Mouse (Mus musculus): ENCODE data around the gene Zfp651. TPM values are rescaled to one million over a fixed set of nuclear protein-coding genes. Genes with fewer than 3 reads are reported as not detected.

The Zfp651 gene
- polyA plus RNA-seq (2014; fragmentation: Nextera tagmentation; extraction: Ambion mirVana) = 5.0 and 5.9 TPM in 2 replicates

DNA sequence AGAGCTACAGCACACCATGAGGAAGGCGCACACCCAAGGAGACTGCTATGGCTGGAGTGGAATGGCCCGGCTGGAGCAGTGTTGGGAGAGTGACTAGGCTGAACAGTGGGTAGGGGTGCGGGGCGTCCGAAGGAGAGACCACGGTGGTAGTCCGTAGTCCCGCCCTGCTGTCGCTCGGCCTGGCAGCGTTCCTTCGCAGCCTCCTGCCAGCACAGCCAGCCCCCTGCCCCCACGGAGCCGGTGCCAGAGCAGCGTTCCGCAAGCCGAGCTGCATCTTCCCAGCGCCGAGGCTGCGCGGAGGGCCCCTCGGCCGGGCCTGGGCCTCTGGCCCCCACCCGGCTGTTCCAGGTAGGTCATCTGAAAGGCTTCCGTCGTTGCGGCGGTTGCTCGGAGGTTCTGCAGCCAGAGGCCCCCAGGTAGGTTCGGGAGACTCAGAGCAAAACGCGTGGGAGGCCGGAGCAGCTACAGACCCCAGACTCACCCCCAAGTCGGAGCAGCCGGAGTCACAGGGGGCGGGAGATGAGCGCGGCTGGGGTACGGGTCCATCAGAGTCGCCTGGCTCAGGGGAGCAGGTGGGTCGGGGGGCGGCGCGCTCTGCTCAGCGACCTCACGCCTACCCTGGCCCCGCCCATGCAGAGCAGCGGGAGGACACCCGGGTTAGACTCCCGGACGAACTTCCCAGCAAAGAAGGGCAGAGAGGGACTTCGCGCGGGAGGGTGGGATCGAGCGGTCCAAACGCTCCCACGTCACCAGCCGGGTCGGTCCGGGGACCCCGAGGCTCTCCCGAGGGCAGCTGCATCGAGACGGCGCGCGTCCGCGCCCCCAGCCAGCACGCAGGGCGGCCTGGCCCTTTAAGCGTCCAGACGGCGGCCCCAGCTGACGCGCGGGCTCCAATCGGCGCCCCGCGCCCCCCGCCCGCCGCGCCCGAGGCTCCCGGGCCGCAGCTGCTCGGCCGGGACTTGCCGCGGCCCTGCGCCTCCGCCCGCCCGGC lies at the start of gene Zfp651:
Gene Zfp651 (plus strand): TSS at position 240 of the 991 bp plus-strand sequence.
- H3K9ac ChIP-seq (ENCODE audit: low read length) = peak within 1 kb of the TSS; percentile 89
- H3K4me2 ChIP-seq = peak within 1 kb of the TSS; percentile 99
- H3K27me3 ChIP-seq (ENCODE audit: control insufficient read depth, insufficient read depth, low read length) = no peaks in the 10 kb centered on the region
- peak within 1 kb of the TSS; percentile 83 for H3K4me3 ChIP-seq (ENCODE audit: low read depth, low read length)
- H3K9me3 ChIP-seq (ENCODE audit: control insufficient read depth, low read length) = no peaks in the 10 kb centered on the region
- peaks cover 24% of the 10 kb centered on the region for H3K4me1 ChIP-seq (ENCODE audit: control insufficient read depth, insufficient read depth, low read length)
- H3K27ac ChIP-seq (ENCODE audit: low read depth, low read length) = peak within 1 kb of the TSS; percentile 90
- WGBS = under 1% methylated on average over 94 of the region's 97 CpGs
- ATAC-seq (ENCODE audit: low FRiP score) (peak; percentile 85), DNase-seq (ENCODE audit: low spot score, missing footprints) (peak; percentile 97)
- peaks cover 7% of the 10 kb centered on the region for H3K36me3 ChIP-seq (ENCODE audit: control insufficient read depth, insufficient read depth, low read length)

DNA sequence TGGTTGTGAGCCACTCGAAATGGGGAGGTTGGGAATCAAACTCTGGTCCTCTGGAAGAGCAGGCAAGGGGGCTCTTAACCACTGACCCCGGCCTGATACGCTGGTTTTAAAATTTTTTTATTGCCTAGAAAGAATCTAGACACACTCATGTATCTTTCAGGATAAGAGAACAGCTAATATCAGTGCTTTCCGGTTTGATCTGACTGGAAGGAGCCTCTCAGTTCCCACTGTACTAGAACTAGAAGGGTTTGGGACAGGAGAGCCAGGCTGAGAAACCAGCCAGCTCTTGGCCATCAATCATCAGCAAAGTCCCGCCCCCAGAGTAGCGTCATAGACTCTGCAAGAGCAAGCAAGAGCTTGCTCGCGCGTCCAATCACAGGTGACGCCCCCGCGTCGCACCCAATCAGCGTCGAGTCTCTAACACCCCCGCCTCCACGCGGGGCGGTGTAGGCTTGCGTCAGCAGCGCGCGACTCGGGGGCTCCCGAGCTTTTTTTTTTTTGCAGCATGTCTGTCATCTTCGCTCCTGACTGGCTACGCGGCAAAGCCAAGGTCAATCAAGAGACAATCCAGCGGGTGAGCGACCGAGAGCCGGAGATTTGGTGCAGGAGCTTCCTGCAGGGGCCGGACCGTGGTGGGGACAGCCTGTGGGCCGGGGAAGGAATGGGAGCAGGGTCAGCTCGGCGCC lies 49.1 kb upstream of the Zfp651 start, which contains the start of gene Ss18l2:
Gene Ss18l2 (plus strand): TSS at position 432 of the 686 bp plus-strand sequence.
- peak within 1 kb of the TSS; percentile 85 for H3K9ac ChIP-seq (ENCODE audit: low read length)
- ATAC-seq (ENCODE audit: low FRiP score) (peak; percentile 97), DNase-seq (ENCODE audit: low spot score, missing footprints) (peak; percentile 100)
- no peaks in the 10 kb centered on the region for H3K9me3 ChIP-seq (ENCODE audit: control insufficient read depth, low read length)
- H3K27me3 ChIP-seq (ENCODE audit: control insufficient read depth, insufficient read depth, low read length) = no peaks in the 10 kb centered on the region
- WGBS = 5% methylated on average over 37 of the region's 37 CpGs
- H3K4me2 ChIP-seq = peak within 1 kb of the TSS; percentile 78
- peak within 1 kb of the TSS; percentile 85 for H3K4me3 ChIP-seq (ENCODE audit: low read depth, low read length)
- H3K36me3 ChIP-seq (ENCODE audit: control insufficient read depth, insufficient read depth, low read length) = no peaks in the 10 kb centered on the region; the same call in 1 of the 2 replicates
- H3K27ac ChIP-seq (ENCODE audit: low read depth, low read length) = peak within 1 kb of the TSS; percentile 80
- H3K4me1 ChIP-seq (ENCODE audit: control insufficient read depth, insufficient read depth, low read length) = peaks cover 18% of the 10 kb centered on the region

DNA sequence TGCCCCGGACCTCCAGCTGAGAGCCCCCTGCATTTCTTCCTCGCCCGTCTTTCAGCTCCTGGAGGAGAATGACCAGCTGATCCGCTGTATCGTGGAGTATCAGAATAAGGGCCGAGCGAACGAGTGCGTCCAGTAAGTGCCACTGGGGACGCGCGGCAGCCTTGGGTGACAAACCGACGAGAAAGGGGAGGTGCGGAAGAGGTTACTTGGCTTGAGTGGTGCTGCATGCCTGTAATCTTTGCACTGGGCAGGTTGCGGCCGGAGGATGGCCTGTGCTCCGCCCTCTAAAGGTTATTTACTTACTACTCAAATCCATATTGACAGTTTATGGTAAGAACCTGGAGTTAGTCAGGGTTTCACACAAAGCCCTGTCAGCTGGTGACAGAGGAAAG lies 48.5 kb upstream of the Zfp651 start:
- ATAC-seq (ENCODE audit: low FRiP score) = peak; percentile 60

DNA sequence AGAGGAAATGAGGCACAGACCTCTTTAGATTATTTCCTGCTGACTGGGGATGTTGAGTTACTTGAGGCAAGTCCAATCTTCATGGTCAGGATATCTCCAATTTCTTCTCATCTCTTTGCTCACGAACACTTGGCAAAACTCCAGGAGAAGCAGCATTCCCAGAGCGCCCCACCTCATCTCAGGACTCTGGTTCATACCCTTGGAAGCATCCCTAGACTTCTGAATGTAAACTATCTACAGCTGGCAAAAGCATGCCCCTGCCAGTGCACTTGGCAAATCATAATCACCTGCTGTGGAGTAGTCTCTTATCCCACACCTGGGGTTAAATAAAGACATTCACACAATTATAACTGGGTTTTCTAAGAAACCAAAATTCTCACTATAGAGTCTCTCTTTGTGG lies 42.1 kb upstream of the Zfp651 start:
- no peak overlapping the region for H3K9ac ChIP-seq (ENCODE audit: low read length)
- H3K4me3 ChIP-seq (ENCODE audit: low read depth, low read length) = no peak overlapping the region
- no peak overlapping the region for H3K4me2 ChIP-seq
- ATAC-seq (ENCODE audit: low FRiP score) (no peak), DNase-seq (ENCODE audit: low spot score, missing footprints) (no peak)
- H3K27ac ChIP-seq (ENCODE audit: low read depth, low read length) = no peak overlapping the region
- no peaks in the 10 kb centered on the region; the same call in 1 of the 2 replicates for H3K36me3 ChIP-seq (ENCODE audit: control insufficient read depth, insufficient read depth, low read length)
- WGBS = 88% methylated on average over 2 of the region's 2 CpGs
- H3K4me1 ChIP-seq (ENCODE audit: control insufficient read depth, insufficient read depth, low read length) = peaks cover 7% of the 10 kb centered on the region
- no peaks in the 10 kb centered on the region for H3K9me3 ChIP-seq (ENCODE audit: control insufficient read depth, low read length)
- H3K27me3 ChIP-seq (ENCODE audit: control insufficient read depth, insufficient read depth, low read length) = no peaks in the 10 kb centered on the region

More for the DNA sequence above, 48.5 kb upstream of the Zfp651 start:
- Histone ChIP-seq H3K9ac (ENCODE audit: low read length) (peak overlapping the region; percentile 85), H3K4me2 (peak overlapping the region; percentile 78), H3K9me3 (ENCODE audit: control insufficient read depth, low read length) (no peaks in the 10 kb centered on the region), H3K27ac (ENCODE audit: low read depth, low read length) (peak overlapping the region; percentile 80), H3K36me3 (ENCODE audit: control insufficient read depth, insufficient read depth, low read length) (no peaks in the 10 kb centered on the region; the same call in 1 of the 2 replicates), H3K4me3 (ENCODE audit: low read depth, low read length) (peak overlapping the region; percentile 85), H3K4me1 (ENCODE audit: control insufficient read depth, insufficient read depth, low read length) (peaks cover 14% of the 10 kb centered on the region), H3K27me3 (ENCODE audit: control insufficient read depth, insufficient read depth, low read length) (no peaks in the 10 kb centered on the region)
- 0% methylated on average over 18 of the region's 18 CpGs for WGBS
- no peak for DNase-seq (ENCODE audit: low spot score, missing footprints)

DNA sequence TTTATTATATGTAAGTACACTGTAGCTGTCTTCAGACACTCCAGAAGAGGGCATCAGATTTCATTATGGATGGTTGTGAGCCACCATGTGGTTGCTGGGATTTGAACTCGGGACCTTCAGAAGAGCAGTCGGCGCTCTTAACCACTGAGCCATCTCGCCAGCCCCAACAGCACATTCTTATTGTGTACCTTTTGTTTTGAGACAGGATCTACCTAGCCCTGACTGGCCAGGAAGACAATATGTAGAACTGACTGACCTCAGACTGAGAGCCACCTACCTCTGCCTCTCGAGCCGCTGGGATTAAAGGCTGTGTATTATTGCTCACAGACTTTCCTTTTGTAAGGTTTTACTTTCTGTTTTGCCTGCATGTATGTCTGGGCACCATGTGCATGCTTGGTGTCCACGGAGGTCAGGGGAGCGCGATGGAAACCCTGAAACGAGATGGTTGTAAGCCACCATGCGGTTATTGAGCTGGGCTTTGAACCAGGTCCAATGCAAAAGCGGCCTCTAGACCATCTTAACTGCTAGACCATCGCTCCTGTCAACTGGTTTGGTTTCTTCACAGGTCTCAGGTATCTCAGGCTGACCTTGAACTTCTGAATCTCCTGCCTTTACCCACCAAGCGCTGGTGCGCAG lies 40.9 kb upstream of the Zfp651 start:
- peaks cover 7% of the 10 kb centered on the region for H3K4me1 ChIP-seq (ENCODE audit: control insufficient read depth, insufficient read depth, low read length)
- H3K27me3 ChIP-seq (ENCODE audit: control insufficient read depth, insufficient read depth, low read length) = no peaks in the 10 kb centered on the region
- DNase-seq (ENCODE audit: low spot score, missing footprints) (no peak), ATAC-seq (ENCODE audit: low FRiP score) (peak; percentile 5)
- H3K9ac ChIP-seq (ENCODE audit: low read length) = peak overlapping the region; percentile 78
- peak overlapping the region; percentile 88 for H3K27ac ChIP-seq (ENCODE audit: low read depth, low read length)
- 67% methylated on average over 15 of the region's 15 CpGs for WGBS
- H3K4me3 ChIP-seq (ENCODE audit: low read depth, low read length) = peak overlapping the region; percentile 95
- no peaks in the 10 kb centered on the region for H3K36me3 ChIP-seq (ENCODE audit: control insufficient read depth, insufficient read depth, low read length)
- H3K9me3 ChIP-seq (ENCODE audit: control insufficient read depth, low read length) = no peaks in the 10 kb centered on the region
- H3K4me2 ChIP-seq = peak overlapping the region; percentile 65

DNA sequence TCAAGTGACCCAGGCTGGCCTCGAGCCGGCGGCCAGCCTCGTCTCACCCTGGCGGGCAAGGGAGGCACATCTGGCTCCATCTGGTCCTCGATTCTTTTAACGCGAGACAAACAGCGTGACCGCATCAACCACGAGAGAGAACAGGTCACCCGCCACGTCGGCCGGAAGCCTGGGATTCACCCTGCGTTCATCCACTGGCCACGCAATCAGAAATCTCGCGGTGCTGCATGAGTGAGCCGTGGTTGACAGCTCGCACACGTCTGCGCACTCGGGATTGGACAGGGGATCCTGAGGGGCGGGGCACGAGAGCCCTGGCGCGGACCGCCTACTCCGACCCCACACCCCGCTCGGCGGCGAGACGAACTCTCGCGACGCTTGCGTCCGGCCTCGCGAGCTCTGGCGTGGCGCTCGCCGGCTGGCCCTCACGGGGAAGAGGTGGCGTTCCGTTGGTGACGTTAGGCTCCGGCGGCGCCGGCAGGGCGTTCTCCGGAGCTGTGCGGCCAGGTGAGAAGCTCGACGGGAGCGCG lies 40.3 kb upstream of the Zfp651 start, which contains the start of gene Nktr:
Gene Nktr (plus strand): TSS at position 378 of the 527 bp plus-strand sequence.
- Histone ChIP-seq H3K36me3 (ENCODE audit: control insufficient read depth, insufficient read depth, low read length) (no peaks in the 10 kb centered on the region), H3K9ac (ENCODE audit: low read length) (peak within 1 kb of the TSS; percentile 92), H3K27ac (ENCODE audit: low read depth, low read length) (peak within 1 kb of the TSS; percentile 89), H3K4me3 (ENCODE audit: low read depth, low read length) (peak within 1 kb of the TSS; percentile 95), H3K4me1 (ENCODE audit: control insufficient read depth, insufficient read depth, low read length) (peaks cover 7% of the 10 kb centered on the region), H3K9me3 (ENCODE audit: control insufficient read depth, low read length) (no peaks in the 10 kb centered on the region), H3K27me3 (ENCODE audit: control insufficient read depth, insufficient read depth, low read length) (no peaks in the 10 kb centered on the region), H3K4me2 (peak within 1 kb of the TSS; percentile 95)
- ATAC-seq (ENCODE audit: low FRiP score) (peak; percentile 99), DNase-seq (ENCODE audit: low spot score, missing footprints) (peak; percentile 98)
- under 1% methylated on average over 47 of the region's 61 CpGs for WGBS

DNA sequence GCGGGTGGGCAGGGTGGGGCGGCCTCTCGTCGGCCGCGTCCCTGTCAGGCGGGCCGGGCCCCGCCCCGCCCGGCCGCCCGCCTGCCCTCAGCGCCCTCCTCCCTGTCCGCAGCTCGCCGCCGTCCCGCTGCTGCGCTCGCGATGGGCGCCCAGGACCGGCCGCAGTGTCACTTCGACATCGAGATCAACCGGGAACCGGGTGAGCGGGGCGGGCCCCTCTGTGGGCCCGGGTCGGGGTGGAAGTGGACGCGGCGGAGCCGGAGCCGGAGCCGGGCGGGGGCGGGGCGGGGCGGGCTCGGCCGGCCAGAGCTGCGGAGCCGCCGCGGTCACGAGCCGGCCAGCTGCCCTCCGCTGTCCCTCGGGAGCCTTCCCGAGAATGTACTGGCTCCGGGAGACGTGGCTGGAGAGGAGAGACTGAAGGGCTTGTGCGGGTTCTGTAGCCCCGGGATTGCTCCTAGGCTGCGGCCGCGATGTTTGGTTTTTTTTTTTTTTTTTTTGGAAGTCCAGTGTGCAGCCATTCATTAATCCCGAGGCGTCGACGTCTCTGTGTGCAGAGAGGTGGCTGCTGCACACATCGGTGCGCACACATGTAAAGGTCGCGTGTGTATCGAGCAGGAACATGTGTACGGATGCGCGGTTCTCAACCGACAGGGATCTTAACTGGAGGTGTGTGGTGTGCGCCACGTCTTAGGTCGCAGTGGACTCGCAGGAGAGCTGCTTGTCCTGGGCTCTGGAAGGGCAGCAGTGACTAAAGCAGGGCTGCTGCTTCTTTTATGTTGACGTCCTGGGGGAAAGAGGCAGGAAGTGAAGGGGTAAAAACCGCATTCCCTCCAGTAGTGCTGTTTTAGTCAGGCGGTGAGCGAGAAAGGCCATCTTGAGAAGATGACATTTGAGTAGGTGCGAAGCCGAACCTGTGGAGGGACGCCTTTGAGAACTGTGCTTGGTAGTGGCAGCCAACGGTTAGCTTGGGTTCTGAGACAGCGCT lies 39.5 kb upstream of the Zfp651 start:
- peak overlapping the region; percentile 89 for H3K27ac ChIP-seq (ENCODE audit: low read depth, low read length)
- ATAC-seq (ENCODE audit: low FRiP score) = peak; percentile 83
- H3K4me1 ChIP-seq (ENCODE audit: control insufficient read depth, insufficient read depth, low read length) = peaks cover 7% of the 10 kb centered on the region
- no peaks in the 10 kb centered on the region for H3K36me3 ChIP-seq (ENCODE audit: control insufficient read depth, insufficient read depth, low read length)
- DNase-seq (ENCODE audit: low spot score, missing footprints) = peak; percentile 95
- H3K27me3 ChIP-seq (ENCODE audit: control insufficient read depth, insufficient read depth, low read length) = no peaks in the 10 kb centered on the region
- WGBS = under 1% methylated on average over 67 of the region's 87 CpGs
- no peaks in the 10 kb centered on the region for H3K9me3 ChIP-seq (ENCODE audit: control insufficient read depth, low read length)
- peak overlapping the region; percentile 92 for H3K9ac ChIP-seq (ENCODE audit: low read length)
- peak overlapping the region; percentile 95 for H3K4me2 ChIP-seq
- H3K4me3 ChIP-seq (ENCODE audit: low read depth, low read length) = peak overlapping the region; percentile 95
